Mouse (Mus musculus) left cerebral cortex, adult 8-10 months (tissue): ENCODE data around the gene Tomm22. TPM values are rescaled to one million over a fixed set of nuclear protein-coding genes. Genes with fewer than 3 reads are reported as not detected.

Experiments
- DNase-seq, 2 experiments: peaks; one replicate each; pipeline ENCODE4 v3.0.0; 2022; ENCODE audit warnings: low spot score in 2 of 2
- total RNA-seq, 4 experiments: library from RNA; stranded (reverse); gene quantifications; 2 replicates each; pipeline ENCODE4 v1.2.4; 2022

The Tomm22 gene
- total RNA-seq, 4 experiments from 2014 or later: 87.9 to 109 (median 103) TPM

GRCm38 (mm10) chr15:79720267-79720666 is 49.6 kb downstream of the Tomm22 start:
- no peak for DNase-seq

DNA sequence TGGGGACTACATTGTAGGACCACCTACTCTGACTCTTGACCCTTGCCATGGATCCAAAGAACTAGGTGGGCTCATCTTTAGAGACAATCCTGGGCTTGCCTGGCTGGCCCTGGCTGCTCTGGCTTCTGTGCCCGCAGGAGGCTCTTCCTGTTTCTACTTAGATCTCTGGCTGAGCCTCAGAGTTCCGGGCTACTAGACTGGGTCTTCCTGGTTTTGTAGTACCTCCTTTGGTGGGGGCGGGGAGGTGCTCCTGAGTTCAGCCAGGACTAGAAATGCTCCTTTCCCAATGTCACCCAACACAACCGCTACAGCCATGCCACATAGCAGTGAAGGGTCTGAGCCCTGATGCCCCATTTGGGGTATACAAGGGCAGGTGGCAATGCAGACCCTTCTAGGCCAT is 50.1 kb downstream of the Tomm22 start:
- DNase-seq: no peak

Other genes with a start within 250 kb of the Tomm22 start
- 100 to 1,000 TPM; 146 to 162 (median 152) TPM for gene Csnk1e, start 215.3 kb upstream of the Tomm22 start, total RNA-seq
- gene Kcnj4, start 165.6 kb upstream of the Tomm22 start, total RNA-seq: 100 to 1,000 TPM; 188 to 236 (median 202) TPM
- under 1 TPM; 0.26 to 0.62 (median 0.48) TPM for gene Kdelr3, start 154.4 kb upstream of the Tomm22 start, total RNA-seq
- gene Ddx17, start 124.1 kb upstream of the Tomm22 start, total RNA-seq: 100 to 1,000 TPM; 296 to 324 (median 312) TPM
- 1 to 10 TPM in 2 of 4 experiments, under 1 TPM in 2; 0.17 to 1.8 (median 0.92) TPM for gene Dmc1, start 65.8 kb upstream of the Tomm22 start, total RNA-seq
- 10 to 100 TPM; 10.4 to 11.4 (median 10.6) TPM for gene Fam227a, start 11.9 kb upstream of the Tomm22 start, total RNA-seq
- gene Cby1, start 11.7 kb upstream of the Tomm22 start, total RNA-seq: 10 to 100 TPM; 42.9 to 48.2 (median 46.4) TPM
- 10 to 100 TPM; 56.0 to 62.3 (median 60.6) TPM for gene Josd1, start 17.1 kb downstream of the Tomm22 start, total RNA-seq
- 10 to 100 TPM; 48.5 to 60.5 (median 55.9) TPM for gene Gtpbp1, start 20.0 kb downstream of the Tomm22 start, total RNA-seq
- gene Sun2, start 71.7 kb downstream of the Tomm22 start, total RNA-seq: 10 to 100 TPM; 50.4 to 71.2 (median 63.2) TPM
- 10 to 100 TPM; 49.3 to 56.8 (median 52.9) TPM for gene Dnal4, start 107.0 kb downstream of the Tomm22 start, total RNA-seq
- gene Nptxr, start 133.9 kb downstream of the Tomm22 start, total RNA-seq: 100 to 1,000 TPM; 506 to 553 (median 527) TPM
- gene Npcd, start 163.4 kb downstream of the Tomm22 start, total RNA-seq: 10 to 100 TPM; 14.8 to 25.9 (median 19.3) TPM
- 100 to 1,000 TPM; 293 to 319 (median 310) TPM for gene Cbx6, start 163.8 kb downstream of the Tomm22 start, total RNA-seq
- 1 to 10 TPM; 4.3 to 8.1 (median 6.0) TPM for gene Apobec3, start 220.8 kb downstream of the Tomm22 start, total RNA-seq